Mouse (Mus musculus) heart, adult 2 months (tissue): ENCODE results near the gene Apoc1. TPM values are rescaled to one million over a fixed set of nuclear protein-coding genes. Genes with fewer than 3 reads are reported as not detected.
A peak's percentile ranks its signal among the peaks of the same experiment; 100 is the strongest.

Experiments used
- DNase-seq, 2 experiments: peaks; one replicate each; pipeline ENCODE4 v3.0.0; 2021
- H3K27ac ChIP-seq: fragments of 200-600 bp; 2 replicates; pipeline ENCODE4 v1.8.1; 2022
- H3K27me3 ChIP-seq: fragments of 200-500 bp; 2 replicates; pipeline ENCODE4 v1.6.1; 2012; ENCODE audit warnings: mild to moderate bottlenecking, low read length, inconsistent platforms, mixed read lengths; ENCODE audit not compliant: control insufficient read depth, insufficient read depth
- H3K36me3 ChIP-seq: fragments of 200-500 bp; 2 replicates; pipeline ENCODE4 v1.6.1; 2012; ENCODE audit warnings: low read length, inconsistent platforms; ENCODE audit not compliant: control insufficient read depth, insufficient read depth
- H3K4me1 ChIP-seq: fragments of 200-500 bp; 2 replicates; pipeline ENCODE4 v1.6.1; 2011; ENCODE audit warnings: low read length; ENCODE audit not compliant: control insufficient read depth, insufficient read depth
- H3K4me3 ChIP-seq: fragments of 200-600 bp; 2 replicates; pipeline ENCODE4 v1.8.1; 2022
- H3K79me2 ChIP-seq: fragments of 200-500 bp; replicated peaks from 2 replicates; pipeline ENCODE4 v1.6.1; 2012; ENCODE audit warnings: mild to moderate bottlenecking, inconsistent platforms, low read length, moderate library complexity, mixed read lengths; ENCODE audit not compliant: control insufficient read depth, insufficient read depth
- H3K9ac ChIP-seq: fragments of 200-500 bp; 2 replicates; pipeline ENCODE4 v1.6.1; 2012; ENCODE audit warnings: low read depth, mild to moderate bottlenecking, control low read depth, inconsistent platforms, low read length, mixed read lengths
- CTCF ChIP-seq: fragments of 200-600 bp; IDR thresholded peaks from 2 replicates; pipeline ENCODE4 v1.8.1; 2022; ENCODE audit warnings: antibody characterized with exemption, mild to moderate bottlenecking, moderate library complexity
- EP300 ChIP-seq: fragments of 200-500 bp; IDR thresholded peaks from 2 replicates; pipeline ENCODE4 v1.6.1; 2011; ENCODE audit warnings: low read depth, low read length, control low read depth; ENCODE audit not compliant: insufficient read depth
- POLR2A ChIP-seq: fragments of 200-500 bp; IDR thresholded peaks from 2 replicates; pipeline ENCODE4 v1.6.1; 2011; ENCODE audit warnings: mild to moderate bottlenecking, low read depth, low read length, control low read depth; ENCODE audit not compliant: insufficient read depth
- WGBS: fragments of 180-500 bp; shearing (Covaris S2); methylation state at CpG from one replicate; pipeline ENCODE4 v1.1.7; 2018; 5-methylcytosine and 5-hydroxymethylcytosine counted together
- intact Hi-C: fragments of 180-260 bp; cut with DNase I; formaldehyde crosslinking; loops from one replicate; pipeline ENCODE4 v1.15.1; 2025
- polyA plus RNA-seq: library from polyadenylated mRNA; depleted of rRNA; stranded (reverse); fragments of >200 nt; gene quantifications from 2 replicates; pipeline ENCODE4 v1.2.3, GENCODE M21; 2012
- total RNA-seq, 2 experiments: library from RNA; stranded (reverse); gene quantifications; 2 replicates each; pipeline ENCODE4 v1.2.3; 2021

The Apoc1 gene
- total and polyA plus RNA-seq, 3 experiments: 2.7 to 7.2 (median 4.2) TPM

DNA sequence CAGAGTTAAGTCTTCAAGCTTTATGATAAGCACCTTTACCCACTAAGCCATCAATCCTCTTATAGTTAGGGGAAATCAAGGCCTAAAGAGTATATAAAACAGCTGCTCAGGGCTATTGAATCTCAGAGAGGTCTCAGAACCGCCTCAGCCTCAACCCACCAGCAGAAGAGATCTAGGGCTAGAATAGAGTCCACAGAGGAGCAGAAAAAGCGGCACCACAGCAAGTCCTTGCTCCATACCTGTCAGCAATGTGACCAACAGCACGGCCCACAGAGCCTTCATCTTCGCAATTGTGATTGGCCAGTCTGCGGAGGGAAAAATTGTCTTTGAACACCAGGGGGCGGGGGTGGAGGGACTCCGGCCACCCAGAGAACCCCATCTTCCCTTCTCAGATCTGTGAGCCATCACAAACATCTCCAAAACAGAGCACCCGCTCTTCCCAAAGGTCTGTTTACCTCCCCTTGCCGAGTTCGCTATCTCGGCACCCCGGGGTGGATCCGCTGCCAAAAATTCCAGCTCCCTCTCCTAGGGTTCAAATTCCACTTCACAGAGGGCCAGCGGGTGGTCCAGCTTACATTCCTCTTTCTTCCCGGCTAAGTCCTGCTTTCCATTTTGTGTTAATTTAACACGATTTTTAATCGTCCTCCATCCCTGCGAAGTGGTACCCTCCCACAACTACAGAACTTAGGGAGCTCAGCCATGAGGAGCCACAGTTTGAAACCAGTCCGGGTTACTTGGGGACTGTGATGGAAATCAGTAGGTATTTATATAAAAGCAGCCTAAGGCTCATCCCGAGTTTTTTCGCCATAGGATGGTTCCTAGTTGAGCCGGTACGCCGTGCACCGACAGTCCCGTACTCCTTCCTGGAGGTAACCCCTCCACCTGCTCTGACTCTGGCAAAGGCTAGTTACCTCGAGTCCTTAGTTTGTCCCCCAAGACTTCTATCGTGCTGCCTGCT, 5.8 kb upstream of the Apoc1 start:
- intact Hi-C loops: no loop called here
- 9% methylated on average over 28 of the region's 28 CpGs for WGBS

DNA sequence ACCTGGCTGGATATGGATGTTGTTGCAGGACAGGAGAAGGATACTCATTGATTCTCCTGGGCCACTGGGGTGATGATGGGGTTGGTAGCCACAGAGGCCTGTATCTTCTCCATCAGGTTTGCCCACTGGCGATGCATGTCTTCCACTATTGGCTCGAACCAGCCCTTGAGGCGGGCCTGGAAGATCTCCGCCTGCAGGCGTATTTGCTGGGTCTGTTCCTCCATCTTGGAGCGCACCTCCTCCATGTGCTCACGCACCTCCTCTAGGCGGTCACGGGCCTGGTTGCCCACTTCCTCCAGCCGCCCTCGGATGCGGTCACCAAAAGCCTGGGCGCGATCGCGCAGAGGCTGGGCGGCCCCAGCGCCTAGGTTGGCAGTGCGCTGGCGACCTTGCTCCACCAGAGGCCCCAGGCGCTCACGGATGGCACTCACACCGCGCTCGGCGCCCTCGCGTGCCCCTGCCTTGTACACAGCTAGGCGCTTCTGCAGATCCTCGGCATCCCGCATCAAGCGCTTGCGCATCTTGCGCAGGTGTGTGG, 3.9 kb upstream of the Apoc1 start:
- TF ChIP-seq CTCF: no peak
- no peak for TF ChIP-seq EP300
- TF ChIP-seq POLR2A: no peak
- Histone ChIP-seq H3K4me3 (no peak overlapping the region), H3K9ac (no peak overlapping the region), H3K4me1 (peaks cover 16% of the 10 kb centered on the region), H3K36me3 (no peaks in the 10 kb centered on the region; the same call in 1 of the 2 replicates), H3K27me3 (no peaks in the 10 kb centered on the region), H3K27ac (no peak overlapping the region), H3K79me2 (no peaks in the 10 kb centered on the region)
- DNase-seq: no peak
- intact Hi-C loops: no loop called here
- 90% methylated on average over 34 of the region's 34 CpGs for WGBS

More for the DNA sequence above, 5.8 kb upstream of the Apoc1 start:
- Histone ChIP-seq H3K9ac (peak overlapping the region; percentile 49), H3K4me3 (peak overlapping the region; percentile 43), H3K4me1 (peaks cover 20% of the 10 kb centered on the region), H3K36me3 (no peaks in the 10 kb centered on the region; the same call in 1 of the 2 replicates), H3K79me2 (no peaks in the 10 kb centered on the region), H3K27me3 (no peaks in the 10 kb centered on the region), H3K27ac (peak overlapping the region; percentile 68)
- DNase-seq: peak; percentile 30 to 39
- TF ChIP-seq POLR2A: 0 out of 2 replicates have a peak, but pooled peaks have one; percentile 8
- TF ChIP-seq EP300: no peak
- TF ChIP-seq CTCF: peak; percentile 50

DNA sequence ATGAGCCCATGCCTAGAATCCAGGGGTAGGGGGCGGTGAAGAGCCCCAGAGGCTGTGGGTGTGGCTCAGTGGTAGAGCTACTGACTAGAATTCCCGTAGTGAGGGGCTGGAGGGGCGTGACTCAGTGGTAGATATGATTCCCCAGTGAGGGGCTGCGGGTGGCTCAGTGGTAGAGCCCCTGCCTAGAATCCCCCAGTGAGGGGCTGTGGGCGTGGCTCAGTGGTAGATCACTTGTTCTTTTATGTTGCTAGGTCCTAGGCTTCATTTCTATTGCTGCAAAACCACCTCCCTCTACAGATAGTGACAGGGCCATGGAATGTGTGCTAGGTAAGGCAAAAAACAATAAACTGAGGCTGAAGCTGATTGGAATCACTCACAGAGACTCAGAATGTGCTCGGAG, 3.4 kb upstream of the Apoc1 start:
- Histone ChIP-seq H3K27ac (no peak overlapping the region), H3K4me3 (no peak overlapping the region), H3K9ac (no peak overlapping the region), H3K27me3 (no peaks in the 10 kb centered on the region), H3K4me1 (peaks cover 15% of the 10 kb centered on the region), H3K79me2 (no peaks in the 10 kb centered on the region), H3K36me3 (no peaks in the 10 kb centered on the region)
- TF ChIP-seq EP300 (no peak), POLR2A (no peak), CTCF (no peak)
- intact Hi-C loops: no loop called here
- WGBS: 82% methylated on average over 6 of the region's 6 CpGs
- no peak for DNase-seq

DNA sequence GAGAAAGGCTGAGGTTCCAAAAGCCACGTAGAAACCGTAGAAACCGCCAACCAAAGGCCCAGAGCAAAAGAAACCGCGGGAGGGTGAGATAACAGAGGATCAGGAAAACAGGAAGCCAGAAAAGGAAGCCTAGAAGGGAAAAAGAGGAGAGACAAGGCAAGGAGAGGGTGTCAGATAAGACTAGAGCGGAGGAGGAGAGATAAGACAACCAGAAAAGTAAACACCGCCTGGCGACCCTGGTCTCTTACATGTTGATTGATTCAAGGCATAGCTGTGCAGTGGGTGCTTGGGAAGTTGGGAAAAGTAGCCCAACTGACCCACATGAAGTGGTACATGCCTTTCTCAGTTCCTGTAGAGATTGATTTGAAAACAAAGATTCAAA, 2.7 kb upstream of the Apoc1 start:
- WGBS: 26% methylated on average over 8 of the region's 8 CpGs
- Histone ChIP-seq H3K36me3 (no peaks in the 10 kb centered on the region), H3K4me1 (peaks cover 11% of the 10 kb centered on the region), H3K27me3 (no peaks in the 10 kb centered on the region), H3K9ac (no peak overlapping the region), H3K27ac (peak overlapping the region; percentile 39), H3K4me3 (no peak overlapping the region), H3K79me2 (no peaks in the 10 kb centered on the region)
- DNase-seq: no peak
- intact Hi-C loops: no loop called here
- TF ChIP-seq EP300 (no peak), POLR2A (0 out of 2 replicates have a peak, but pooled peaks have one; percentile 14), CTCF (no peak)

DNA sequence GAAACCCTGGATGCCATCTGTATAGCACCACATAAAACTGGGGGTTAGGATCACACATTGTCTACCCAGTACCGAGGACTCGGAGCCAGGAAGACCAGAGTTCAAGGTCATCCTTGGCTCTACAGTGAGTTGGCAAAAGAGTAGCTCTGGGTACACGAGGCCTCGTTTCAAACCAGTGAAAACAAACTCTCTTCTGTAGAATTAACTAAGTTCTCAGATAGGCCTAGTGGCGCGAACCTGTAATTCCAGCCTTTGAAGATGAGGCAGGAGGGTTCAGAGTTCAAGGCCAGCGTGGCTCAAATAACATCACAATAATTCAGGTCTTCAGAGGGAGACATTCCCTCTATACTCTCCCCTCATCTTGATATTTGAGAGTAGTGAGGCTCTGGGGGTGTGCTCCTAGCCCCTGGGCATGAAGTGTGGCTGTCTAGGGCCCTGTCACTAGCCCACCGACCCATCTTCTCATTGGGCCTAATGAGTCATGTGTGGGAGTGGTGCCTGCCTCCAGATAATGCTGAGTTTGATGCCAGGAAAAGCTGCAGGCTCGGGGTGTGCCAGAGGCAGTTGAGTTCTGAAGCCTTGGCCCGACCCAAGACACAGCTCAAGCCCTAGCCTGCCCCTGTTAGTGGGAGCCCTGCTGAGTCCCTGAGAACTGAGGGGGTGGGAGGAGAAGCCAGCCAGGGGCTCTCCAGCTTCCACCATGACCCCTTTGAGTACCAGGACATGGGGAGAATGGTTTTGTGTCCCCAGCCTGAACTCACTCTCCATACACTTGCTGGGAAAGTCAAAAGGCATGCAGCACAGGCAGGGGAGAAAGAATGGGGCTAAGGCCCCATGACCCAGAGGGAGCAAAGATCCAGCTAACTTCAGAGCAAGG, 2.1 kb upstream of the Apoc1 start:
- Histone ChIP-seq H3K4me3 (no peak overlapping the region), H3K9ac (no peak overlapping the region), H3K27me3 (no peaks in the 10 kb centered on the region), H3K36me3 (no peaks in the 10 kb centered on the region), H3K79me2 (no peaks in the 10 kb centered on the region), H3K4me1 (peaks cover 8% of the 10 kb centered on the region), H3K27ac (peak overlapping the region; percentile 39)
- TF ChIP-seq CTCF: no peak
- no peak for TF ChIP-seq POLR2A
- no peak for TF ChIP-seq EP300
- peak in 1 of 2 experiments; percentile 33 for DNase-seq
- intact Hi-C loops: no loop called here
- 67% methylated on average over 10 of the region's 10 CpGs for WGBS
